Mouse (Mus musculus) left cerebral cortex, postnatal 14 days (tissue): Measurements from ENCODE around the gene Psmb4. TPM values are rescaled to one million over a fixed set of nuclear protein-coding genes. Genes with fewer than 3 reads are reported as not detected.
"Not testable (repeated sequence)": the region's sequence is repeated elsewhere in the genome, so short reads cannot be mapped to it uniquely, and the experiment has no call there.

Experiments used
- DNase-seq, 2 experiments: peaks; one replicate each; pipeline ENCODE4 v3.0.0; 2021 to 2022; ENCODE audit warnings: low spot score in 2 of 2, mixed read lengths in 1 of 2
- intact Hi-C: fragments of 180-260 bp; cut with DNase I; formaldehyde crosslinking; loops from one replicate; pipeline ENCODE4 v1.15.1; 2025
- total RNA-seq, 2 experiments: library from RNA; stranded (reverse); gene quantifications; 2 replicates each; pipeline ENCODE4 v1.2.3; 2021

The Psmb4 gene
- total RNA-seq, 2 experiments from 2014 or later: 249 to 266 TPM

DNA sequence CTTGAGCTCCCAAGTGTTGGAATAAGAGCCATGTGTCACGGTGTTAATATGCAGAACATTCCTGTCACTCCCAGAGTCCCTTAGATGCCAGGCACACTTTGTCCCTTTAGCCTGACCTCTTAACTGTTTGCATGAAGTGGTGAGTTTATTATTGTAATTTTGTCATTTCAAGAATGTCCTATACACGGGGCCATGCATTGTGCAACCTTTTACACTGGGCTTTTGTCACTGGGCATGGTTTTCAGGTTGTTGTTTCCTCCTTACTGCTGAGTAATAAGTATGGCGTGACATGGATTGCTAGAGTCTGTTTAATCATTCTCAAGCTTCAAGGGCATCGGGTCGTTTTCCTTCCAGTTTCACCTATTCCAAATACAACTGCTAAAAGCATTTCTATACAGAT is 27.0 kb upstream of the Psmb4 start:
- intact Hi-C loops: no loop called here
- no peak for DNase-seq

- no peak for DNase-seq
- intact Hi-C loops: no loop called here
Measured at GRCm38 (mm10) chr3:94911050-94911693, 24.4 kb upstream of the Psmb4 start.

DNA sequence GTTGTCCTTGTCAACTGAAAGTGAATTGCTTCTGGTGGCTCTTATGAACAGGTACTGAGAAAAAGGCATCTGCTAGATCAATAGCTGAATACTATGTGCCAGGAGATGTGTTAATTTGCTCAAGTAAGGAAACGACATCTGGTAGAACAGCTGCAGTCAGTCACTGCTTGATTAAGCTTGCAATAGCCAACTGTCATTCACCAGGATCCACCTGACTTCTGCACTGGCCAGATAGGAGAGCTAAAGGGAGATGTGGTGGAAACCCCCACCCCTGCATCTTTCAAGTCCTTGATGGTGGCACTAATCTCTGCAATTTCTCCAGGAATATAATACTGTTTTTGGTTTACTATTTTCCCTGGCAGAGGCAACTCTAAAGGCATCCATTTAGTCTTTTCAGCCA is 19.7 kb upstream of the Psmb4 start:
- no peak for DNase-seq
- intact Hi-C loops: no loop called here

DNA sequence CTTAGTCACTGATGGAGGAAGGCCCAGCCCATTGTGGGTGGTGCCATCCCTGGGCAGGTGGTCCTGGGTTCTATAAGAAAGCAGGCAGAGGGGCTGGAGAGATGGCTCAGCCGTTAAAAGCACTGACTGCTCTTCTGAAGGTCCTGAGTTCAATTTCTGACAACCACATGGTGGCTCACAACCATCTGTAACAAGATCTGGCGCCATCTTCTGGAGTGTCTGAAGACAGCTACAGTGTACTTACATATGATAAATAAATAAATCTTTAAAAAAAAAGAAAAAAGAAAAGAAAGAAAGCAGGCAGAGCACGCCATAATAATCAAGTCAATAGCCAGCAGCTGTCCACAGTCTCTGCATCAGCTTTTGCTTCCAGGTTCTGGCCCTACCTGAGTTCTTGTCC is 18.0 kb upstream of the Psmb4 start:
- DNase-seq, intact Hi-C loops: not testable (repeated sequence)

DNA sequence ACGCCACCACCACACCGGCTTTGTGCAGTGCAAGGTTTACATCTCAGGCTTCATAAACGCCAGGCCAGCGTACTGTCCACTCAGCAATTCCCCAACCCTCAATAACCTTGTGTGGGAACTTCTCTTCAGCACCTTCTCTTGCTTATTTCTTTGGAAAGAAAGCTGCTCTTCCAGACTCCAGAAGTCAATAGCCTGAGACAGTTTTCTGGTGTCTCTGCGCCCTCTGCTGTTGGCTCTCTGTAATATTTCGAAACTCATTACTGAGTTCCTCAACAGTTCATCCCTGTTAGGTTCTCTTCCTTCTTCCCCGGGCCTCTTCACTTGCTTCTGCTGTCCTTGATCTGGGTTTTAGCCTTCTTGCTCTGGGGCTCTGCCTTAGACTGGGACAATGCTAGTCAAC is 16.0 kb upstream of the Psmb4 start:
- intact Hi-C loops: no loop called here
- peak; percentile 58 to 76 for DNase-seq

DNA sequence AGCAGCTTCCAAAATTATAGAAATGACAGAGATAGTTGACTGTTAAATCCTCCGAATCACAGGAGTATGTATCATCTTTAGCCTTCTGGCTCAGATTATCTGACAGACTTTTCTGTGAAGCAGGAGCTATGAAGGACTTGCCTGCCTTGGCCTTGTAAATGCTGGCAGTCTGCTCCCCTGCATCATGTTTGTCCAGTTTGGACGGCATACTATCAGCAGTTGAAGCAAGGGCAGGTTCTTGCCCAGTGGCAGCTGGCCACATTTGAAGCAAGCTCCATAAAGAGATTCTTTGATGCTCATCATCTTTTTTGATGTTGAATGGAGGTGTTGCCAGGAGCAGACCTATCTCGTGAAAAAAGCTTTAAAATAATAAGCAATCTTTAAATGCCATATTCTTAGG is 7.3 kb upstream of the Psmb4 start:
- intact Hi-C loops: no loop called here
- no peak for DNase-seq

GRCm38 (mm10) chr3:94888595-94888994 is 1.8 kb upstream of the Psmb4 start:
- peak in 1 of 2 experiments; percentile 34 for DNase-seq
- intact Hi-C loops: no loop called here

- no peak for DNase-seq
- intact Hi-C loops: loop anchor here (5.0 kb wide), 1 partner anchor 115 kb away; no protein-coding TSS in a partner anchor
Measured at GRCm38 (mm10) chr3:94882579-94882978, 4.2 kb downstream of the Psmb4 start.

GRCm38 (mm10) chr3:94881840-94882239 is 4.9 kb downstream of the Psmb4 start:
- intact Hi-C loops: loop anchor here (5.0 kb wide), 1 partner anchor 115 kb away; no protein-coding TSS in a partner anchor
- DNase-seq: no peak

DNA sequence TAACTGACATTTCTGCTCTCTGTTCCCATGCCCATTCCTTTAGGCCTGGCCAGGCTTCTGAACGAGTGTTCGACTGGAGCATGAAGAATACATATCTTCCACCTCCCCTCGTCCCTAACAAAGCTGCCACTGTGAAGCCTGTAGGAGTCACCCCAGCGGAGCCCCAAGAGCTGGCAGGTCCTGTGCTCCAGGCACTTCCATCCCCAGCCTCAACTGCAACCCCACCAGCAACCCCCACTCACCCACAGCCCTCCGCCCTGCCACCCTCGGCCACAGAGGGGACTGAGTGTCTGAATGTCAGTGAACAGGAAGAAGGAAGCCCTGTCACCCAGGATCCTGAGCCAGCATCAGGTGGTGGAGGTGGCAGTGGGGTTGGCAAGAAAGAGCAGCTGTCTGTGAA is 8.1 kb downstream of the Psmb4 start:
- intact Hi-C loops: no loop called here
- no peak for DNase-seq

DNA sequence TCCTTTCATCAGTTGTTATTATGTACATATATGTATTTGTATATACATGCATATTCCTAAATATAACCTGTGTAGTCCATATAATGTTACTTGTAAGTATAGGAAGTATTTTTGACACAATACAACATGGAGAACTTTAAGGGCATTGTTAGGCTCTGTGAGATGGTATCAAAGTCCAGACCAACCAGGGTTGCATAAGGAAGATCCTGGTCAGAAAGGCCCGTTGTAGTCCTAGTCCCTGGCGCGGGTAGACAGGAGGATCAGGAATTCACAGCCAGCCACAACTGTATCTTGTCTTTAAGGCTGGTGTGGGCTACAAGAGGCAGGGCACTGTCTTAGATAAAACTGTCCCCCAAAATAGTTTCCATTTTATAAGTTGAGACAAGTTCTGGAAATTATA is 17.8 kb downstream of the Psmb4 start:
- intact Hi-C loops: no loop called here
- no peak for DNase-seq

- DNase-seq: no peak
- intact Hi-C loops: no loop called here
Measured at GRCm38 (mm10) chr3:94859471-94859870, 27.3 kb downstream of the Psmb4 start.

- no peak for DNase-seq
- intact Hi-C loops: no loop called here
Measured at GRCm38 (mm10) chr3:94852215-94852614, 34.5 kb downstream of the Psmb4 start.

GRCm38 (mm10) chr3:94851731-94852130 is 35.0 kb downstream of the Psmb4 start:
- intact Hi-C loops: no loop called here
- no peak for DNase-seq

DNA sequence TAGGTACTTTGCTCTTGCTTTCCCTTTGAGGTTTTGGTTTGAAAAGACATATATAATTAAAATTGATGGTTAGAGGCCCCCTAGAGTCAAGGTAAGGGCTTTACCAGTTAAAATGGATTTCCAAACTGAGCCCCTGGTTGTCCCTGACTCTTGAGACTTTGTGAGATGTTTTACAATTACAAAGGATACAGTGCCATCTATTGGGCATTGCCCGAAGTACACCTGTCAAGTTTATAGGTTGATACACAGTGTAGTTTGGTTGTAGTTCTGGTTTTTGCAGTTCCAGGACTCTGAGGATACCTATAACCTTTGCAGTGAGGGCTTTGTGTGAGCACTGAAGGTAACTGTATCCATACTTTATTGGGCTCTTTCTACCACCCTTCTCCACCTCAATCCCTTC is 37.4 kb downstream of the Psmb4 start:
- intact Hi-C loops: no loop called here
- DNase-seq: peak; percentile 79

DNA sequence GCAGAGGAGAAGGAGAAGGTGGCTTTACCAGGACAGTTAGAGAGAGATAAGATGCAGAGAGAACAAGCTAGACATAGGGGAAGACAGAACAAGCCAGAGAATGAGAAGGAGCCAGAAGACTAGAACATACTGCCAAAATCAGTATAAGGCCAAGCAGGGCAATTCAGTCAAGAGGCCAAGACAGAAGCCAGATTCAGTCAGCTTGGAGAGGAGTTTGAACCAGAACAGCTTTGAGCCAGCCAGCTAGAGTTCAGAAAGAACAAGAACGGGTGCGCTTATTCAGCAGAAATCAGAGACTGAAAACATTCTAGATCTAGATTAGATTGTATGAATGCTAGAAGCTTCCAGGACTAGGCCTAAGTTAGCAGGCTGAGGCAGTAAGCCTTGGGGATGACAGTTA is 39.4 kb downstream of the Psmb4 start:
- DNase-seq: no peak
- intact Hi-C loops: no loop called here

DNA sequence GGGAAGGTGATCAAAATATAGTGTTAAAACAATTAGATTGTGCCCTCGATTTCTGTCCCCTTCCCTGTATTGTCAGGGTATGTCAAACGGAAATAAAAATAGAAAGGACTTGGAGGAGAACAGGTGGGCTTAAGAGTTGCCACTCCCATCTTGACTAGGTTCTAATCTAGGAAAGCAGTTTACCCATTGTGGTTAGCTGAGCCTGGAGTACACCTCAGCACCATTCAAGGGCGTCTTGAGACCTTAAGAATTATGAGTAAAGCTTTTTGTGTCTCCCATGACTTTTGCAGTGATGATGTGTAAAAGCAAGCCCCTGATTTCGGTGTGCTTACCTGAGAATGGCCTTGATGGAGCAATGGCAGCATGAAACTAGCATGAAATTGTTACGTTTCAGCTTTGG is 47.7 kb downstream of the Psmb4 start:
- intact Hi-C loops: loop anchor here (5.0 kb wide), 2 partner anchors 52 to 257 kb away; partner anchors contain the start of genes Cgn and Snx27
- no peak for DNase-seq

- intact Hi-C loops: loop anchor here (5.0 kb wide), 2 partner anchors 51 to 256 kb away; partner anchors contain the start of genes Cgn and Snx27
- DNase-seq: no peak
Measured at GRCm38 (mm10) chr3:94838631-94839030, 48.1 kb downstream of the Psmb4 start.

- intact Hi-C loops: loop anchor here (1.0 to 5.0 kb wide), 3 partner anchors 17 to 256 kb away; partner anchors contain the start of genes Cgn and Snx27
Measured at GRCm38 (mm10) chr3:94837959-94838496, 48.7 kb downstream of the Psmb4 start.

DNA sequence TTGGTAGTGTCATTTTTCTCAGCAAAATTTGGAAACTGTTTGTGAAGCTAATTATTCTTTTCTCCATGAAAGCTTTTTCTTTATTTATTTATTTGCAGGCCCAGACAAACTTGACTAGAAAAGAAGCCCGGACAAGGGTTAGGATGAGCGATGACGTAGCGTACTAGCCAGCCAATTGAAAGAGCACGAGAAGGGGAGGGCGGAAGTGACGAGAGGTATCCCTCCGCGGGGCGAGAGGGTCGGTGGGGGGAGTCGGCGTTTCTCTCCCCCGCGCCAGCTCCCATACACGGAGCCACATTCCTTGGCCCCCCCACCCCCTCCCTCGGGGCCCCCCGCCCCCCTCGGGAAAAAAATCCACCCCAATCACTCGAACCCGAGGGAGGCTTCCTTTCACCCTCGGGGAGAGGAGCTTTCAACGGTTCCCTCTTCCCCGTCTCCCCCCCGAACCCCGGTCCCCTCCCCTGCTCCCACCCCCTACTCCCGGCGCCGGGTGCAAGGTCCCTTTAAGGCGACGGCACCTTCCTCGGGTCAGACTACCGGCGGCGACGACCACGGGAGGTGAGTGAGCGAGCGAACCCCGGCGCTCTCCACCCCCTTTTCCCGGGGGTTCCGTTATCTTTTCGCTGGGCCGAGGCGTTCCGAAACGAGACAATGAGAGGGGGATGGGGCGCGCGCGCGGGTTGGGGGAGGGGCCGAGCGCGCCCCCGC is 49.4 kb downstream of the Psmb4 start, which contains the start of gene Pogz:
Gene Pogz (plus strand): TSS at position 385 of the 708 bp plus-strand sequence.
- intact Hi-C loops: loop anchor here (1.0 to 5.0 kb wide), 3 partner anchors 16 to 255 kb away; partner anchors contain the start of genes Cgn and Snx27
- peak; percentile 97 to 98 for DNase-seq

More at GRCm38 (mm10) chr3:94837959-94838496, 48.7 kb downstream of the Psmb4 start:
- peak; percentile 90 to 96 for DNase-seq
